Comparison of ENCODE assay signal across 10 mouse cellular contexts in the genomic region with DNA sequence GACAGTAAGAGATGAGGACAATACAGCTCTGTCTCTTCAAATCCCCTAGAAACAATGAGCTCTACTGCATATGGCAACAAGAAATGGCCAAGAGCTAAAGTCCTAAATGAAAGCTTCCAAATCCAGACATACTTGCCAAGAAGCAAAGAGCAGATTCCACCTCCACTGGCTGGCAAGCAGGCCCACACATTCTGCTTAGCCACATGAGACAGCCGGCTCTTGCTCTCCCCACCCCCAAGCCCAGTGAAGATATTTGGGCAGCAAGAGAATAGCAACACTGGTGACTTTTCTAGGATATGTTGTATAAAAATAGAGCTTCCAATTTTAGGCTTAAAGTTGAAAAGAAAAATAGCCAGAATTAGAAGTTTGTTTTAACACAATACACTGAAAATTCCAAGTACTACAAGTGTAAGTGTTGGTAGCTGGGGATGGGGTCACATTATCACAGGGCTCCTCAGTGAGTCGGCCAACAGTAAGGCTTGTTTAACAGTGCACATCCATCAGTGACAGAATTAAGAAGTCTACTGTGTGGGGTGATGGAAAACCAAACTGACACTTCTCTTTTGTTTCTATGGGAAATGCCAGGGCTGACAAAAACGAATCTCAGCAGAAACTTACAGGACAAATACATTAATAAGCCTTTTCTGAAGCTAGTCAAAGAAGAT. TPM values are rescaled to one million over a fixed set of nuclear protein-coding genes. Genes with fewer than 3 reads are reported as not detected.
DNase-seq lines count a peak whose midpoint lies in the region; ATAC-seq and TF ChIP-seq lines count a peak whose summit lies in the region.
"Had no signal": no experiment of that assay in that cellular context is flagged by ENCODE, and none has a peak within 500 bp of the region (broad histone marks: within the 10 kb centered on the region; RNA-seq: fewer than 3 reads in every experiment).

No protein-coding gene starts in this region.

- no peak for ATAC-seq in kidney, embryonic 14.5 days (ENCODE audit: low FRiP score, low TSS enrichment)
- no peak for ATAC-seq in forebrain, postnatal 0 days
- no peak for ATAC-seq in inflammation-experienced regulatory T-cells, adult 6 months
- ATAC-seq in CD4-positive, CD25-positive, alpha-beta regulatory T cell, adult 4 months: no peak

- no peak overlapping the region for H3K4me3 ChIP-seq in kidney, adult 2 months (ENCODE audit: insufficient read depth, low read depth, low read length)
- H3K4me3 ChIP-seq in kidney, embryonic 14.5 days (ENCODE audit: low read length): no peak overlapping the region
- no peak overlapping the region for H3K4me3 ChIP-seq in cerebellum, adult 2 months (replicated peaks; ENCODE audit: insufficient read depth, low read depth, low read length)
- H3K4me3 ChIP-seq in forebrain, postnatal 0 days (ENCODE audit: low read depth, low read length): no peak overlapping the region
- H3K4me3 ChIP-seq: heart, embryonic 15.5 days; neural tube, embryonic 12.5 days had no signal

- peaks cover 24% of the 10 kb centered on the region for H3K4me1 ChIP-seq in kidney, adult 2 months (ENCODE audit: control insufficient read depth, insufficient read depth, low read length)
- H3K4me1 ChIP-seq in kidney, embryonic 14.5 days (ENCODE audit: control insufficient read depth, insufficient read depth, low read length): no peaks in the 10 kb centered on the region
- H3K4me1 ChIP-seq in cerebellum, adult 2 months (ENCODE audit: control insufficient read depth, insufficient read depth, low read length): peaks cover 3% of the 10 kb centered on the region; the same call in 1 of the 2 replicates
- no peaks in the 10 kb centered on the region for H3K4me1 ChIP-seq in forebrain, postnatal 0 days (ENCODE audit: insufficient read depth)
- H3K4me1 ChIP-seq: neural tube, embryonic 12.5 days had no signal

- peak; percentile 91 for DNase-seq in kidney, adult 2 months
- peak; percentile 30 to 67 for DNase-seq in cerebellum, adult 2 months
- peak; percentile 47 to 88 for DNase-seq in frontal cortex, postnatal 36 days (ENCODE audit: low spot score in 2 of 2)
- peak; percentile 29 for DNase-seq in left cerebral cortex, postnatal 4 days
- no peak for DNase-seq in forebrain, postnatal 0 days

- no peak for TF ChIP-seq POLR2A in kidney, adult 2 months (IDR thresholded peaks at IDR 0.05; ENCODE audit: low read depth, low read length)
- TF ChIP-seq POLR2A in cerebellum, adult 2 months (IDR thresholded peaks at IDR 0.05; ENCODE audit: borderline replicate concordance, insufficient read depth, low read length): no peak

- intact Hi-C loops in left cerebral cortex, postnatal 4 days (cut with DNase I): no loop called here

- H3K9me3 ChIP-seq in kidney, embryonic 14.5 days (ENCODE audit: control insufficient read depth, low read length): no peaks in the 10 kb centered on the region
- no peaks in the 10 kb centered on the region for H3K9me3 ChIP-seq in forebrain, postnatal 0 days (ENCODE audit: low read length)
- H3K9me3 ChIP-seq: heart, embryonic 15.5 days; neural tube, embryonic 12.5 days had no signal

- no peak for TF ChIP-seq CTCF in kidney, adult 2 months (conservative IDR thresholded peaks at IDR 0.05; ENCODE audit: insufficient read depth, insufficient read length, low read depth, low read length)
- TF ChIP-seq CTCF in cerebellum, adult 2 months (IDR thresholded peaks at IDR 0.05; ENCODE audit: borderline replicate concordance, insufficient read depth, low read depth, low read length): no peak
- no peak for TF ChIP-seq CTCF in forebrain, postnatal 0 days (IDR thresholded peaks at IDR 0.05; ENCODE audit: low read depth)

- no peak overlapping the region for H3K9ac ChIP-seq in kidney, embryonic 14.5 days (ENCODE audit: low read depth, low read length)
- no peak overlapping the region for H3K9ac ChIP-seq in forebrain, postnatal 0 days
- H3K9ac ChIP-seq: heart, embryonic 15.5 days; neural tube, embryonic 12.5 days had no signal

- H3K27ac ChIP-seq in kidney, adult 2 months (ENCODE audit: insufficient read depth, low read depth, low read length): peak overlapping the region; percentile 68; the same call in 1 of the 2 replicates
- no peak overlapping the region for H3K27ac ChIP-seq in kidney, embryonic 14.5 days (ENCODE audit: low read depth, low read length)
- H3K27ac ChIP-seq in cerebellum, adult 2 months (ENCODE audit: insufficient read depth, low read length): no peak overlapping the region
- no peak overlapping the region for H3K27ac ChIP-seq in forebrain, postnatal 0 days (ENCODE audit: low read depth, low read length)
- H3K27ac ChIP-seq: heart, embryonic 15.5 days; neural tube, embryonic 12.5 days had no signal

- H3K36me3 ChIP-seq in kidney, adult 2 months (ENCODE audit: control insufficient read depth, insufficient read depth, low read length): peaks cover 1% of the 10 kb centered on the region; the same call in 1 of the 2 replicates
- H3K36me3 ChIP-seq in kidney, embryonic 14.5 days (ENCODE audit: control insufficient read depth, insufficient read depth, low read length): no peaks in the 10 kb centered on the region
- no peaks in the 10 kb centered on the region for H3K36me3 ChIP-seq in forebrain, postnatal 0 days (ENCODE audit: insufficient read depth)
- H3K36me3 ChIP-seq: heart, embryonic 15.5 days had no signal

- no peak overlapping the region for H3K4me2 ChIP-seq in kidney, embryonic 14.5 days (replicated peaks; ENCODE audit: low read depth, low read length)
- no peak overlapping the region for H3K4me2 ChIP-seq in forebrain, postnatal 0 days (ENCODE audit: low read depth)
- H3K4me2 ChIP-seq: heart, embryonic 15.5 days; neural tube, embryonic 12.5 days had no signal

- no peaks in the 10 kb centered on the region for H3K27me3 ChIP-seq in kidney, adult 2 months (replicated peaks; ENCODE audit: control insufficient read depth, insufficient read depth, low read length)
- no peaks in the 10 kb centered on the region for H3K27me3 ChIP-seq in kidney, embryonic 14.5 days (ENCODE audit: control insufficient read depth, insufficient read depth, low read length)
- H3K27me3 ChIP-seq in cerebellum, adult 2 months (ENCODE audit: control insufficient read depth, insufficient read depth, low read length): no peaks in the 10 kb centered on the region
- H3K27me3 ChIP-seq in forebrain, postnatal 0 days (ENCODE audit: insufficient read depth, low read length): no peaks in the 10 kb centered on the region
- H3K27me3 ChIP-seq: heart, embryonic 15.5 days; neural tube, embryonic 12.5 days had no signal

- WGBS in kidney, adult 2 months: 33% methylated on average over 3 of the region's 3 CpGs
- WGBS in kidney, embryonic 14.5 days: 60% methylated on average over 3 of the region's 3 CpGs
- 23% methylated on average over 3 of the region's 3 CpGs for WGBS in cerebellum, adult 2 months
- WGBS in forebrain, postnatal 0 days: 57% methylated on average over 3 of the region's 3 CpGs

RNA-seq across cellular contexts. Expression of gene Lyrm1, which starts 19.8 kb away (rescaled TPM):
- 4.7 and 6.7 TPM in 2 replicates for polyA plus RNA-seq in kidney, adult 2 months (2012; rRNA removed)
- 8.3 and 8.6 TPM in 2 replicates for polyA plus RNA-seq in kidney, embryonic 14.5 days (2014; fragmentation: Nextera tagmentation; extraction: Ambion mirVana)
- 16.6 and 19.4 TPM in 2 replicates for polyA plus RNA-seq in cerebellum, adult 2 months (2012; rRNA removed)
- 1 to 10 TPM; 9.0 to 9.7 TPM for total RNA-seq in left cerebral cortex, postnatal 4 days (2021)
- total RNA-seq in forebrain, postnatal 0 days (2014; rRNA removed): 22.3 and 23.0 TPM in 2 replicates
- polyA plus RNA-seq in forebrain, postnatal 0 days (2015; fragmentation: Nextera tagmentation; extraction: Ambion mirVana): 24.4 and 25.6 TPM in 2 replicates
- 10 to 100 TPM; 16.8 to 26.1 (median 17.9) TPM for polyA plus RNA-seq in inflammation-experienced regulatory T-cells, adult 6 months (2017; shearing (Covaris generic))
- 10 to 100 TPM; 17.3 to 25.6 TPM for polyA plus RNA-seq in CD4-positive, CD25-positive, alpha-beta regulatory T cell, adult 4 months (2017; shearing (Covaris generic))

RNA-seq across cellular contexts. Expression of gene Dcun1d3, which starts 20.2 kb away (rescaled TPM):
- 7.6 and 8.6 TPM in 2 replicates for polyA plus RNA-seq in kidney, adult 2 months (2012; rRNA removed)
- polyA plus RNA-seq in kidney, embryonic 14.5 days (2014; fragmentation: Nextera tagmentation; extraction: Ambion mirVana): 5.6 and 5.9 TPM in 2 replicates
- 10.4 and 10.8 TPM in 2 replicates for polyA plus RNA-seq in cerebellum, adult 2 months (2012; rRNA removed)
- 10 to 100 TPM; 26.0 to 31.8 TPM for total RNA-seq in left cerebral cortex, postnatal 4 days (2021)
- total RNA-seq in forebrain, postnatal 0 days (2014; rRNA removed): 10.8 and 14.6 TPM in 2 replicates
- 6.8 and 9.0 TPM in 2 replicates for polyA plus RNA-seq in forebrain, postnatal 0 days (2015; fragmentation: Nextera tagmentation; extraction: Ambion mirVana)
- 1 to 10 TPM; 5.8 to 10.0 (median 9.4) TPM for polyA plus RNA-seq in inflammation-experienced regulatory T-cells, adult 6 months (2017; shearing (Covaris generic))
- polyA plus RNA-seq in CD4-positive, CD25-positive, alpha-beta regulatory T cell, adult 4 months (2017; shearing (Covaris generic)): 10 to 100 TPM in 1 of 2 experiments, 1 to 10 TPM in 1; 7.0 to 13.8 TPM
